10 mouse cellular contexts compared by ENCODE assay signal in the genomic region with DNA sequence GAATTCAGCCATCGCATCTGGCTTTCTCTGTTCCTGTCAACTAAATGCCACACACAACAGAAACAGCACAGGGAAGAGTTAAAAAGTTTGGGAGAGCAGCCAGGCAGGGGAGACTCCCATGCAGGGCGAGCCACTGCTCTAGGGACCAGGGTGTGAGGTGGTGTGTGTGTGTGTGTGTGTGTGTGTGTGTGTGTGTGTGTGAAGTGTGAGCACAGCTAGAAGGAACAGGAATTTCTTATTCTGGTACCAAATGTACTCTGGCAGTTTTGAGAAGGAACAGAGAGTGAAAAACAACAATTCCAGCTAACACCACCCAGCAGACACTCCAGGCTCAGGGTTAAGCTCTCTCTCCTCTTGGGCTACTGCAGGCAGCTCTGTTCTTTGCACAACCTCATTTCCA.
DNase-seq lines count a peak whose midpoint lies in the region; ATAC-seq and TF ChIP-seq lines count a peak whose summit lies in the region.
"Had no signal": no experiment of that assay in that cellular context is flagged by ENCODE, and none has a peak within 500 bp of the region (broad histone marks: within the 10 kb centered on the region; RNA-seq: fewer than 3 reads in every experiment).

No protein-coding gene starts in this region.

- H3K9me3 ChIP-seq in hindbrain, postnatal 0 days (ENCODE audit: low read length), result no peaks in the 10 kb centered on the region
- H3K9me3 ChIP-seq in lung, postnatal 0 days (ENCODE audit: low read length), result no peaks in the 10 kb centered on the region
- H3K9me3 ChIP-seq: megakaryocyte, embryonic 14.5 days had no signal

- TF ChIP-seq EP300 in lung, postnatal 0 days (IDR thresholded peaks at IDR 0.05), result peak; percentile 94

- no peak overlapping the region for H3K4me3 ChIP-seq in layer of hippocampus, adult 2 months
- H3K4me3 ChIP-seq in hindbrain, postnatal 0 days (ENCODE audit: low read length), result no peak overlapping the region
- no peak overlapping the region for H3K4me3 ChIP-seq in lung, postnatal 0 days (ENCODE audit: low read depth, low read length)
- H3K4me3 ChIP-seq: erythroblast, embryonic 14.5 days; megakaryocyte, embryonic 14.5 days had no signal

- no peak overlapping the region for H3K9ac ChIP-seq in hindbrain, postnatal 0 days (replicated peaks; ENCODE audit: low read length)
- H3K9ac ChIP-seq in lung, postnatal 0 days (replicated peaks; ENCODE audit: low read depth), result no peak overlapping the region

- ATAC-seq in hindbrain, postnatal 0 days, result peak; percentile 33; the same call in 1 of the 2 replicates
- peak; percentile 91 for ATAC-seq in lung, postnatal 0 days

- WGBS in hindbrain, postnatal 0 days, result 31% methylated on average over 2 of the region's 2 CpGs
- 17% methylated on average over 2 of the region's 2 CpGs for WGBS in lung, postnatal 0 days

- no peak for DNase-seq in layer of hippocampus, adult 2 months (ENCODE audit: low spot score in 2 of 2)
- no peak for DNase-seq in layer of hippocampus, adult 8-10 months (ENCODE audit: low spot score in 2 of 2)
- peak; percentile 30 for DNase-seq in cerebellum, adult 8-10 months
- DNase-seq in gastrocnemius, adult 18-20 months (ENCODE audit: low spot score), result peak; percentile 83
- DNase-seq in hindbrain, postnatal 0 days (ENCODE audit: low spot score), result peak; percentile 52
- DNase-seq in lung, postnatal 0 days (ENCODE audit: low spot score), result peak; percentile 88
- no peak for DNase-seq in T-cell, adult 2 months (ENCODE audit: low spot score)
- DNase-seq in B cell, adult 2 months, result no peak

- no peak overlapping the region for H3K4me2 ChIP-seq in hindbrain, postnatal 0 days (ENCODE audit: low read depth, low read length)
- no peak overlapping the region for H3K4me2 ChIP-seq in lung, postnatal 0 days (replicated peaks; ENCODE audit: low read depth, low read length)

- H3K36me3 ChIP-seq in hindbrain, postnatal 0 days (ENCODE audit: insufficient read depth, low read length), result no peaks in the 10 kb centered on the region; the same call in 1 of the 2 replicates
- 0 out of 2 replicates have a peak, but pooled peaks cover 3% of the 10 kb centered on the region for H3K36me3 ChIP-seq in lung, postnatal 0 days (ENCODE audit: insufficient read depth, low read length)

- TF ChIP-seq CTCF in layer of hippocampus, adult 2 months (conservative IDR thresholded peaks at IDR 0.05), result no peak
- no peak for TF ChIP-seq CTCF in hindbrain, postnatal 0 days (IDR thresholded peaks at IDR 0.05; ENCODE audit: low read depth)
- TF ChIP-seq CTCF in lung, postnatal 0 days (IDR thresholded peaks at IDR 0.05), result no peak

- H3K4me1 ChIP-seq in hindbrain, postnatal 0 days (ENCODE audit: insufficient read depth, low read length), result peaks cover 12% of the 10 kb centered on the region
- peaks cover 9% of the 10 kb centered on the region for H3K4me1 ChIP-seq in lung, postnatal 0 days (ENCODE audit: insufficient read depth, low read depth, low read length)

- H3K27ac ChIP-seq in layer of hippocampus, adult 2 months, result peak overlapping the region; percentile 91
- H3K27ac ChIP-seq in hindbrain, postnatal 0 days, result peak overlapping the region; percentile 76
- peak overlapping the region; percentile 68; the same call in 1 of the 2 replicates for H3K27ac ChIP-seq in lung, postnatal 0 days (ENCODE audit: low read length)

- H3K27me3 ChIP-seq in hindbrain, postnatal 0 days (ENCODE audit: insufficient read depth, low read length), result no peaks in the 10 kb centered on the region
- H3K27me3 ChIP-seq in lung, postnatal 0 days (replicated peaks; ENCODE audit: insufficient read depth, low read length), result no peaks in the 10 kb centered on the region
- H3K27me3 ChIP-seq: megakaryocyte, embryonic 14.5 days had no signal

Comparison
In these comparisons a context has a peak if more than half of its experiments do, and no peak if none do; other contexts are left out.
1. DNase-seq: peak in cerebellum, adult 8-10 months (single experiment), gastrocnemius, adult 18-20 months (single experiment), hindbrain, postnatal 0 days (single experiment) and lung, postnatal 0 days (single experiment); none in layer of hippocampus, adult 2 months (0 of 2), layer of hippocampus, adult 8-10 months (0 of 2), T-cell, adult 2 months (single experiment) and B cell, adult 2 months (0 of 2).
2. Peak in every context shown above with its lines, with median percentiles within 50 percentile points of each other: H3K27ac ChIP-seq.